Mouse (Mus musculus): ENCODE results near the gene Upp2.
A peak's percentile ranks its signal among the peaks of the same experiment; 100 is the strongest.

The Upp2 gene

GRCm38 (mm10) chr2:58551866-58552265 lies 15.2 kb upstream of the Upp2 start:
- no peak for DNase-seq (ENCODE audit: low spot score in 2 of 2)

GRCm38 (mm10) chr2:58552296-58552695 lies 14.8 kb upstream of the Upp2 start:
- DNase-seq (ENCODE audit: low spot score in 2 of 2): no peak

- no peak for DNase-seq (ENCODE audit: low spot score in 2 of 2)
Measured at GRCm38 (mm10) chr2:58557045-58557845, 9.9 kb upstream of the Upp2 start.

GRCm38 (mm10) chr2:58562137-58562536 lies 5.0 kb upstream of the Upp2 start:
- no peak for DNase-seq (ENCODE audit: low spot score in 2 of 2)

- peak; percentile 68 to 79 for DNase-seq (ENCODE audit: low spot score in 2 of 2)
Measured at GRCm38 (mm10) chr2:58565267-58565666, 1.8 kb upstream of the Upp2 start.

DNA sequence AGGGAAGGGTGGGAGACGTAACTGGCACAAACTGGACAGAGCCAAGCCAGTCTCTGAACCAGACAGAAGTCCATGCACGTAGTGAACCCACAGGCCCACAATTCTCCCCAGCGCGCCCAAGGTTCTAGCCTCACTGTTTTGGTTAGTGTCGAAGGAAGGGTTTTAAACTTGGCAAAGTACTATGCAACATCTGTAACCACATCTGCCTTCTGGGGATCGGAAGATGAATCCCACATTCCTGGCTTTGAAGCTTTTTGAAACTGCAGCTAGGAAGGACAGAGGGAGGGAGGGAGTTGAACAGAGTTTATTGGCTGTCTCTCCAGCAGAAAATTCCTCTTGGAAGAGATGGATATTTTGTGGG lies 1.1 kb upstream of the Upp2 start:
- DNase-seq (ENCODE audit: low spot score in 2 of 2): no peak

DNA sequence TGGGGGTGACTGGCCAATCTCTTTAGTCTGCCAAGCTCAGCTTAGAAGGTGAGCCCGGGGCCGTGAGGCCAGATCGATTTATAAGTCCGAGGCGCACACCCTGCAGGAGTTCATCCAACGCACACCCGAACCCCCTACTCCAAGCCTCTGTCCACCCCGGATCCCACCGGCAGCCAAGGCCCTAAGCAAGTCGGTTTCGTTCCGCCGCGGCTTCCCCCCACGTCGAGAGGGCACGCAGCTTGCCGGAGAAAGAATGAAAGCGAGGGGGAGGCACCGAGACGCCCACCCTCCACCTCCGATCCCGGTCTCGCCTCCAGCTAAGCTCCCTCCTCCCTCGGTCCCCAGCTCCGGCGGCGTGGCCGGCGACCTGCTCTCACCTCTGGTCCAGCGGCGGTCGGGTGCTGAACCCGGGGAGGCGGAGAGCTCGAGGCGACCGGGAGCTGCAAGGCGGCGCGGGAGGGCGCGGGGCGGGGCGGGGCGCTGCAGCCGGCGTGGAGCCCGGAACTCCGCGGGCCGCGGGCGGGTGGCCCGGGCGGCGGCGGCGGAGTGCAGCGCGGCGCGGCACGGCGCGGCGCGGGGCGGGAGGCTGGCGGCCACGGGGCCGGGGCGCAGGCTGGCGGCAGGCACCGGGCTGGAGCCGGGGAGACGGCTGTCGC lies 560 bp upstream of the Upp2 start:
- DNase-seq (ENCODE audit: low spot score in 2 of 2): peak; percentile 43 to 61

- DNase-seq (ENCODE audit: low spot score in 2 of 2): no peak
Measured at GRCm38 (mm10) chr2:58567866-58568719, 995 bp downstream of the Upp2 start.

DNA sequence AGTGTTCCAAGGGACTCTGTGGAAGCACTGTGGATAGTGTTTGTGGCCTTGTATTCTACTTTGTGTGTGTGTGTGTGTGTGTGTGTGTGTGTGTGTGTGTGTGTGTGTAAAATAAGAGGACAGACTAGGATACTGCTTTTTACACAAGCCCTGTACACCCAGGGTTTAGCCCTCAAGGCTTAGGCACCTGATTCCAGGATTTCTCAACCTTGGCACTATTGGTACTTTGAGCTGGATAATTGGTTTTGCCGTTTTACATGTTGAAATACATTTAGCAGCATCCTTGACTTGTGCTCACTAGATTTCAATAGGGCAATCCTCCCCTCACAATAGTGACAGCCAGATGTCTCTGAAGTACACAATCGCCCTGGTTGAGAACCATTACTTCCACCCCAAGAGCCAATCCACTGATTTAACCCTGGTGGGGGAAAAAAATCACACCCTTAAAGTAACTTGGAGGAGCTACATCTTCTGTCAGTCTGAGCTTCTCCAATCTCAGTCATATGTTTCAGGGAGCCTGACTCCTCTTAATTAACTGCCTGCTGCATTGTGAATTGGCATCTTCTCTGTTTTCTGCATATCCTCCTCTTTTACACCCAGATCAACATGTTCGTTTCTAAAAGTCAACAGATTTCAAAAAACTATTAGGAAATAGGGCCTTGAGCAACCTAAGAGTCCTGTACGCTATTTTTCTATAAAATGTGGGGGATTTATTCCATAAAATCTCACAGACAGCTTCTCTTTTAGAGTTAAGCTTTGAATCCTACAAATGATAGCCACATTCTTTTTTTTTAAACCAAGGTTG lies 1.9 kb downstream of the Upp2 start:
- DNase-seq (ENCODE audit: low spot score in 2 of 2): no peak

DNA sequence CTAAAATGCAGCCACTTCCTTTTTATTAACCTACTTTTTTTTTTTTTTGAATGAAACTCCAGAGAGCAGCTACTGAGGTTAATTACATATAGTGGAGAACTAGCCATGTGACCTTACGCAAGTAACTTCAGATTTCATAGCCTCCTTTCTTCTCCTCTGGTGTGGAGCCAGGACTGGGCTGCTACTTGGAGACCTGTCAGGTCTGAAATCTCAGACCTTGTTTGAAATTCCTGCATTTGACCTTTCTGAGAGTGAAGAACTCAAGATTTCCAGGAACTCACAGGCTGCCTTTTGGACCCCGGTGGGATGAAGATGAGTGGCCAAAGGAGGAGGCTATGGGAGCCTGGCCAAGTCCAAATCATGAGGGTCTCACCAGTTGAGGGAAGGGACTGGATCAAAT lies 7.1 kb downstream of the Upp2 start:
- no peak for DNase-seq (ENCODE audit: low spot score in 2 of 2)

DNA sequence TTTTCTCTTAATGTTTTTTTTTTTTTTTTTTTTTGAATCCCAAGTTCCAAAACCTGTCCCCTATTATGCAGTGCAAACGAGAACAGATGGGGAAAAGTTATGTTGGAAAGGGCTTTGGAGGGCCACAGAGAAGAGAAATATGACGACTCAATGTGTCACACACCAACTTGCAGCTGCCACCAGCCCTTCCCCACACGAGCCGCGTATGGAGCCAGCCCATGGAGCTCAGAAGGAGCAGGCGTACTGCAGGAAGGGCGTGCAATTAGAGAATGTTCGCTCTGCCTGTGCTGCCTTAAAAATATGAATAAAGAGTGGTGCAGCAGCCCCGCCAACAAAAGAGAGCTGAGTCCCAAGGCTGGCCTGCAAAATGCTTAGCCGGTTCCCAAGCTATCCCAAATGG lies 19.2 kb downstream of the Upp2 start:
- peak; percentile 69 to 76 for DNase-seq (ENCODE audit: low spot score in 2 of 2)

DNA sequence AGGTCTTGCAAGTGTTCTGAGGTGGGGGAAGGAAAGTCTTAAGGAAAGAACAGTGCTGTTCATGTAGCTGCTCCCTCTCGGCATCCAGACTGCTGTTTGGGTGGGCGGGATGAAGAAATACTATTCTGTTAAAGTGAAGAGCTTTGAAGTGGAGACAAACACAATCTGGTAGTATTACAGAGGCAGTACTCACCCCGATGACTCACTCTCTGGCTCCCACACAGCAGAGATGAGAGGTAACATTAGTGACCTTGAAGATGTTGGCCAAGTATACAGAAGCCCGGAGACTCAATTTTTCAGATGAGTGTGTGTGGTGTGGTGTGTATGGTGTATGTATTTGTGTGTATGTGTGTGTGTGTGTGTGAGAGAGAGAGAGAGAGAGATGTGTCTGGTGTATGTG lies 22.5 kb downstream of the Upp2 start:
- DNase-seq (ENCODE audit: low spot score in 2 of 2): peak; percentile 60 to 66

DNA sequence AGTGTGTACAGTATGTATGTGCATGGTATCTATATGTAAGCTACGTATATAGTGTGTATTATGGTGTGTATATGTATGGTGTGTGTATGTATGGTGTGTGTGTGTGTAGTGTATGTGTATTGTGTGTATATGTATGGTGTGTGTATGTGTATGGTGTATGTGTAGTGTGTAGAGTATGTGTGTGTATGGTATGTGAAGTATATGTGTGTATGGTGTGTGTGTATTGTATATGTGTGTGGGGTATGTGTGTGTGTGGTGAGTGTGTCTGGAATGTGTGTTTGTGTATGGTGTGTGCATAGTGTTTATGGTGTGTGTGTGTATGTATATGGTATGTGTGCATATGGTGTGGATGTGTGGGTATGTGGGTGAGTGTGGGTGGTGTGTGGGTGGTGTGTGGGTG lies 23.0 kb downstream of the Upp2 start:
- DNase-seq (ENCODE audit: low spot score in 2 of 2): no peak

DNA sequence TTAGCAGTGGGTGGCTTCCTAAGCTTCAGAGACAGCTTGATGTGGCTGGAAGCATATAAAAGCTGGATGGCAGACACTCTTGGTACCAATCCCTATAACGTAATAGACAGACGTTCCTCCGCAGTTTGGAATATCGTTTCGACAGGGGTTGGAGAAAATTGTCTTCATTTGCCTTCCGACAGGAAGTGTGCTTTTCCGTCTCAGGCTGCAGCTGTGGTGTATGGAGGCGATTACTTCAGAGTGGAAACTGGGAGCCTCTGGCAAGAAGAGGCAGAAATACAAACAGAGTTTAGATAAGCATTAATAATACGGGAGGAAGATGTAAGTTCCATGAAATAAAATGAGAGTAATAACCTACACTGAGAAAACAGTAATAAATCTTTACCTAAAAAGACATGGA lies 28.3 kb downstream of the Upp2 start:
- no peak for DNase-seq (ENCODE audit: low spot score in 2 of 2)

DNA sequence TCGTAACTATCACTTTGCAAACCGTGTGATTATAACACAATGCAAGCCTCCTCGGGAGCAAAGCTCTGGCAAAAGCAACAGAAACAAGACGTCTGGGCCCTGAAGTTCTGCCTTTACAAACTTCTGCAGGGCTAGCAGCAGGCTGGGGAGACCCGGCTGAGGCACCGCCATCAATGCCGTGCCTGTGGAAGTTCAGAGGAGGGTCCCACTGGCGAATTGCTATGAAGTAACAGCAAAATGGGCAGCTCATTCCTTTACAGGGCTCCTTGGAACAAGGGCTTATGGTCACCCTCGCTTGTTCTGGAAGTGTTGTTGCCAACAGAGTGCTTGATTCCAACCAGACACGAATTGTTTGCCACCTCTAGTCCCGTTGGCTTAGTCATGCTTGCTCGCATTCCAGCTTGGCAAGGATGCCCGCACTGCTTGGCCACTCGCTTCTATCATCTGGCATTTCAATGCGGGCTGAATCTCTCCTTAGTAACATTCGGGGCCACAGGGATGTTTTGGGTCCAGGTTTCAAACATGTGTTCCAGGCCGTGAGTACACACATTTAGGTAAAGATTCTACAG lies 29.8 kb downstream of the Upp2 start:
- DNase-seq (ENCODE audit: low spot score in 2 of 2): peak; percentile 23 to 39

- DNase-seq (ENCODE audit: low spot score in 2 of 2): no peak
Measured at GRCm38 (mm10) chr2:58597556-58597955, 30.5 kb downstream of the Upp2 start.

DNA sequence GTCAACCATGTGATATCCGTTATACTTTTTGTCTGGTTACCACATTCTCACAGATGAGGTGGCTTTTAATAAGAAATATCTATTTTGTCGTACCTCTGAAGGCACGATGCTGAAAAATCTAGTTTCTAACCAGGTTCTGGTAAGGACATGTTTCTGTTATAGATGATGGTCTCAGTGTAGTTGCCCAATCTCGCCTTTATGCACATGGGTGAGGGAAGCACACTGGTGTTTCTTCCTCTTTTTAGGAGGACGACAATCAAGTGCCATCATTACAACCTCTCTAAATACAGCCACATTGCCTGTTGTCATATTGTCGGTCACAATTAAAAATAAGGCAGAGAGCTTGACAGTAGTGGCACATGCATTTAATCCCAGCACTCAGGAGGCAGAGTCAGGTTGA lies 32.5 kb downstream of the Upp2 start:
- no peak for DNase-seq (ENCODE audit: low spot score in 2 of 2)

- no peak for DNase-seq (ENCODE audit: low spot score in 2 of 2)
Measured at GRCm38 (mm10) chr2:58601382-58601781, 34.3 kb downstream of the Upp2 start.

DNA sequence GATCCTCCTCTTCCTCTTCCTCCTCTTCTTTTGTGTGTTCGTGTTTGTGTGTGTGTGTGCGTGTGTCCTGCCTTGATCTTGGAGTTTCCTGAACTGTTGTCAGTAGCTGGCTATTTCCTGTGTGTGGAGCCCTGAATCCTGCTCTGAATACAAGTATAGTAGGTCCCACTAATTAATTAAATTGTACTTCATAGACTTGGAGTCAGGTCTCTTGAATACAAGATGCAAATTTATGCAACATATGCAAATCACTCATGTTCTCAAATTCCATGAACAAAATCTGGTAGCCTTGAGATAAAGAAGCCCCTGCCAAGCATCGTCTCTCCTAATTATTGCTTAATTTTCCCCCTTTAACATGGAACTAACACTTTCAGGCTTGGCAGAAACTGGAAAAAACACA lies 36.3 kb downstream of the Upp2 start:
- DNase-seq (ENCODE audit: low spot score in 2 of 2): no peak

- no peak for DNase-seq (ENCODE audit: low spot score in 2 of 2)
Measured at GRCm38 (mm10) chr2:58604791-58605190, 37.7 kb downstream of the Upp2 start.

DNA sequence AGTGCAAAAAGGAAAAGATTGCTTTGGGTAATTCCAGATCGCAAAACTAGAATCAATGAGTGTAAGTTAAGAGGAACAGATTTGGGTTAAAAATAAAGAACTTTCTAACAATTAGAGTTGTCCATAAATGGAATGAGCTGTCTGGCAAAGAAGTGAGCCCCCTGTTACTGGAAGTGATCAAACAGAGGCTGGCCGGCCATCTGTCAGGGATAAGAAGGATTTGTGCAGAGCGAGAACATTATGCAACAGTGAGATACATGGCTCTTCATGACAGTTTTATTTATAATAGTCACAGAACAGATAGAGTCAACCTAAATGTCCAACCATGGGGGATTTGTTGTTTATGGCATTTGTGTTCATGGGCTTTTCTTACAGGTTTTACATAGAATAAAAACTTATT lies 46.6 kb downstream of the Upp2 start:
- DNase-seq (ENCODE audit: low spot score in 2 of 2): no peak

All from frontal cortex, postnatal 36 days (tissue).